Mouse (Mus musculus): ENCODE data around the gene A830031A19Rik. TPM values are rescaled to one million over a fixed set of nuclear protein-coding genes. Genes with fewer than 3 reads are reported as not detected.

The A830031A19Rik gene
- not detected for polyA plus RNA-seq (2012; fragmentation: generic; extraction: Trizol)

DNA sequence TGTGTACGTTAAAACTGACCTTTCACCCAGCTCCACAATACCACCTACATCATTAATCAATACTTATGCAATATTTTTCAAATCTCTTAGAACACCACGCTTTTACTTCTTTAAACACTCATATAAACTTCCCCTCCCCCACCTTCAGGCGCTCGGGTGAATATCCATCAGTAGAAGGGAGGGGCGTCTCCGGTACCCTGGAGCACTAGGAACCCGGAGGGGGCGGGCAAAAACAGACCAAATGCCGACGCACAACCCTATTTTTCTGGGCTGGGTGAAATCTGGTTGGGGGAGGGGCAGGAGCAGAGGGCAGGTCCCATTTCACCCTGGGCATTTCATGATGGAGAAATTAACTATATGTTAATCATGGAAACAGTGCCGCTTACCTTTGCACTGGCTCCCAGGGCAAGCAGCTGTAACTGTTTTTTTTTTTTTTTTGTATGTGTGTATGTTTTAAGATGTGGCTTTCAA is at the start of gene A830031A19Rik:
A830031A19Rik (minus strand) TSS at position 421 of the 471 bp plus-strand sequence.

DNA sequence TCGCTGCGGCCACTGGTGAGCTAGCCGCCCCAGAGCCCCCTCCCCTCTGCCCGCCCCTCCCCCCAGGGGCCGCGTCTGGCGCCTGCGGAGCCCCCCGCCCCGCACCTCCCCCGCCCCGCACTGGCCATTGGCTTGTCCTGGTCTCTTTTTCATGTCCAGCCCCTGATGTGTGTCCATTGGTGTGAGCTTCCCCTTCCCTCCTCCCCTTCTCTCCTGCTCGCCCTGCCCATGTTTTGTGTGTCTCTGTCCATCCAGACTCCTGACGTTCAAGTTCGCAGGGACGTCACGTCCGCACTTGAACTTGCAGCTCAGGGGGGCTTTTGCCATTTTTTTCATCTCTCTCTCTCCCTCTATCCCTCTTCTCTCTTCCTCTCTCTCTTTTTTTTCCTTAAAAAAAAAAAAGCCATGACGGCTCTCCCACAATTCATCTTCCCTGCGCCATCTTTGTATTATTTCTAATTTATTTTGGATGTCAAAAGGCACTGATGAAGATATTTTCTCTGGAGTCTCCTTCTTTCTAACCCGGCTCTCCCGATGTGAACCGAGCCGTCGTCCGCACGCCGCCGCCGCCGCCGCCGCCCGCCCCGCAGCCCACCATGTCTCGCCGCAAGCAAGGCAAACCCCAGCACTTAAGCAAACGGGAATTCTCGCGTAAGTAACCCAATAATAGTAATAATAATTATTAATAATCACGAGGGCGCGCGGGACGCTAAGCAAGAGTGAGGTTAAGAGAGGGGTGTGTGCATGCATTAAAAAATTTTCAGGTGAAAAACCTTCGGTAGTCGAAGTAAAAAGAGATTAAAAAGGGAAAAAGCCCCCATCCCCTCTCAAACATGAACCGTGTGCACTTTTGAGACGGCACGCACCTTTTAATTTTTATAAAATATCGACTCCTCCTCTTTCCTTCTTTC is 3.2 kb upstream of the A830031A19Rik start, which contains the start of gene Bcl11a:
Bcl11a (plus strand) TSS at position 262 of the 911 bp plus-strand sequence.

Other genes with a start within 250 kb of the A830031A19Rik start
- 1 to 10 TPM in 1 of 2 experiments, under 1 TPM in 1; 0.18 to 2.4 TPM for gene Papolg, start 179.8 kb downstream of the A830031A19Rik start, polyA plus RNA-seq (2012; fragmentation: generic; extraction: Trizol)
- gene Bcl11a, start 3.0 kb upstream of the A830031A19Rik start, polyA plus RNA-seq (2012; fragmentation: generic; extraction: Trizol): not detected

Measured in C3H10T1/2 (cell line).